Mouse (Mus musculus): ENCODE measurements around the gene Ackr3.

DNA sequence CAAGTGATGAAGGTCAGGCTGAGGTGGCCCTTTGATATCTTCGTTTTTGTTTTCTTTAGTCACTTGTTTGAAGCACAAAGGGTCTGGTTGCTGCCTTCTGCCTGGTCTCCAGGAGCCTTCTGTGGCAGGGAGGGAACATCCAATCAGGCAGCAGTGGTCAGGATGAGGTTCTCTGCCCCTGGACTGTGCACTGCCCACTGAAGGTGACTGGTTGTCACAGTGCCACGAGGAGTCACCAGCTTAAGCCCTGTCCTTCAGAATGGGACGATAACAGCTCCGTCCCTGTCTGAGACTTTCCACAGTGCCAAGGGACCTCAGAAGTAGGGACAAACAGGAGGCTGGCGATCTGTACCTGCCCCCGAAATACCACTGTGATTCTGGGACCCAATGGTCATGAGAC is 6.6 kb downstream of the Ackr3 start:
- TF ChIP-seq EP300 (IDR thresholded peaks at IDR 0.05) (no peak), CTCF (IDR thresholded peaks at IDR 0.05) (no peak)
